Mouse (Mus musculus): ENCODE measurements around the gene Lrrc74b. TPM values are rescaled to one million over a fixed set of nuclear protein-coding genes. Genes with fewer than 3 reads are reported as not detected.

Lrrc74b gene
- polyA plus RNA-seq (2015; fragmentation: Nextera tagmentation; extraction: Ambion mirVana), result 0.12 and 0.36 TPM in 2 replicates

DNA sequence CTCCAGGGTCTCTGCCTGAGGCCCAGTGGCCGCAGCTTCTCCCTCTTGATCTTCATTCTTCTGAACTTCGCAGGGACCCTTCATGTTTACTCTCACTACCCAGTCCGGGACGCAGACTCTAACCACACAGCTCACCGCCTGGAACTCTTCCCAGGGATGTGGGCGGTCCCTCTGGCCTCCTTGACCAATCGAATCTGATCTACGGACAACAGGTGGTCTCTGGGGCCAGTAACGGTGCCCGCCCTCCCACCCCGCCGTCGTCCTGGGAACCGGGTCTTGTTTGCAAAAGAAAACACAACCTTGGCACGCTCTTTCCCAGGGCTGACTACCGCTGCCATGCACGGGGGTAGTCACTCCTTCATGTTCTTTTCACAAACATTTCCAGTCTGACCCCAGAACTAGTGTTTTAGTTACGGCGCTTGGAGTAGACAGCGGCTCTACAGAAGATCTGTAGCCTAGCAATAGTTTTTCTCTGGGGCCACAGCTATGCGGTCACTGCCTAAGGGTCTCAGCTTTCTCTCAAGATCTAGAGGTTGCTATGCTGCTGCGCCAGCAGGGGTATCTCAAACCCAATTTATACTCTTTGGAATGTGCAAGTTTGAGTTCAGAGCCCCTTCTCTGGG, at the start of gene Lrrc74b:
Gene Lrrc74b (minus strand): TSS at position 120 of the 623 bp plus-strand sequence.

GRCm38 (mm10) chr16:17583064-17583463, 22.0 kb upstream of the Lrrc74b start, which contains the start of gene Slc7a4:
TSS of gene Slc7a4 (minus strand) at chr16:17583214.

DNA sequence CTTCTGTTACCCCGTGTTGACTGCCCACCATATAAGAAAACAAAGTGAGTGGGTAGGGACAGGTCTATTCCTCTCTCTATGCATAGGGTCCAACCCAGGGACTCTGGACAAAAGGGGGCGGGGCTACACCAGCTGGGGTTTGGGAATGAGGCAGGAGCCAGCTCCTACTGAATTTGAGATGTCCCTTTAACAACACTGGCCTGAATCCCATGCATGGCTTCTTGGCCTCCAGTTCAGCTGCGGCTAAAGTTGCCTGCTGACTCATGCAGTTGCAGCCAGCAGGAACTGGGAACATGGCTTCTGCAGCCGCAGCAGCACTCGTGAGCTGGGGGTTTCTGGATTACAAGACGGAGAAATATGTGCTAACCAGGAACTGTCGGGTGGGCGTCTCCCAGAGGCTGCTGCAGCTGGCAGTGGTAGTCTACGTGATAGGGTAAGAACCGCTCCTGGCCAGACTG, 733 bp upstream of the Lrrc74b start, which contains the start of gene P2rx6:
Gene P2rx6 (plus strand): TSS at position 135 of the 458 bp plus-strand sequence.

GRCm38 (mm10) chr16:17530640-17531288, 30.3 kb downstream of the Lrrc74b start, which contains the start of gene Thap7:
TSS of gene Thap7 (minus strand) at chr16:17531136.

GRCm38 (mm10) chr16:17508546-17509239, 52.4 kb downstream of the Lrrc74b start, which contains the start of gene Lztr1:
TSS of gene Lztr1 (plus strand) at chr16:17508688.

Other genes starting within 250 kb of the Lrrc74b start
- gene Serpind1, start 229.9 kb downstream of the Lrrc74b start, polyA plus RNA-seq (2015; fragmentation: Nextera tagmentation; extraction: Ambion mirVana), result 0.20 and 0.22 TPM in 2 replicates
- gene Snap29, start 155.3 kb downstream of the Lrrc74b start, polyA plus RNA-seq (2015; fragmentation: Nextera tagmentation; extraction: Ambion mirVana), result 8.5 and 10.5 TPM in 2 replicates
- gene Pi4ka, start 154.9 kb downstream of the Lrrc74b start, polyA plus RNA-seq (2015; fragmentation: Nextera tagmentation; extraction: Ambion mirVana), result 16.3 and 16.5 TPM in 2 replicates
- 26.2 and 31.2 TPM in 2 replicates for gene Crkl, start 109.3 kb downstream of the Lrrc74b start, polyA plus RNA-seq (2015; fragmentation: Nextera tagmentation; extraction: Ambion mirVana)
- 0.10 TPM in 1 of 2 replicates, not detected in the other for gene Aifm3, start 71.6 kb downstream of the Lrrc74b start, polyA plus RNA-seq (2015; fragmentation: Nextera tagmentation; extraction: Ambion mirVana)
- gene Lztr1, start 52.6 kb downstream of the Lrrc74b start, polyA plus RNA-seq (2015; fragmentation: Nextera tagmentation; extraction: Ambion mirVana), result 29.0 and 30.3 TPM in 2 replicates
- 38.8 and 39.1 TPM in 2 replicates for gene Thap7, start 30.1 kb downstream of the Lrrc74b start, polyA plus RNA-seq (2015; fragmentation: Nextera tagmentation; extraction: Ambion mirVana)
- gene P2rx6, start 638 bp upstream of the Lrrc74b start, polyA plus RNA-seq (2015; fragmentation: Nextera tagmentation; extraction: Ambion mirVana), result 0.31 and 0.46 TPM in 2 replicates
- gene Slc7a4, start 22.0 kb upstream of the Lrrc74b start, polyA plus RNA-seq (2015; fragmentation: Nextera tagmentation; extraction: Ambion mirVana), result 6.8 and 7.6 TPM in 2 replicates
- gene Smpd4, start 58.1 kb upstream of the Lrrc74b start, polyA plus RNA-seq (2015; fragmentation: Nextera tagmentation; extraction: Ambion mirVana), result 19.3 and 19.6 TPM in 2 replicates
- gene Ccdc74a, start 85.2 kb upstream of the Lrrc74b start, polyA plus RNA-seq (2015; fragmentation: Nextera tagmentation; extraction: Ambion mirVana), result 17.1 and 17.8 TPM in 2 replicates
- gene Med15, start 171.6 kb upstream of the Lrrc74b start, polyA plus RNA-seq (2015; fragmentation: Nextera tagmentation; extraction: Ambion mirVana), result 22.2 and 23.2 TPM in 2 replicates
- gene Klhl22, start 198.4 kb upstream of the Lrrc74b start, polyA plus RNA-seq (2015; fragmentation: Nextera tagmentation; extraction: Ambion mirVana), result 15.6 and 18.8 TPM in 2 replicates
- 7.2 and 9.4 TPM in 2 replicates for gene Scarf2, start 236.0 kb upstream of the Lrrc74b start, polyA plus RNA-seq (2015; fragmentation: Nextera tagmentation; extraction: Ambion mirVana)

Measured in spleen, postnatal 0 days (tissue).